ENCODE assay signal across 8 mouse cellular contexts in genomic region chr7:127768997-127769593, GRCm38 (mm10). TPM values are rescaled to one million over a fixed set of nuclear protein-coding genes. Genes with fewer than 3 reads are reported as not detected.
A peak's percentile ranks its signal among the peaks of the same experiment; 100 is the strongest.
DNase-seq lines count a peak whose midpoint lies in the region; ATAC-seq and TF ChIP-seq lines count a peak whose summit lies in the region.

No protein-coding gene starts in this region.

- peak overlapping the region; percentile 73 for H3K27ac ChIP-seq in embryonic fibroblast, embryonic 13.5 days (ENCODE audit: insufficient read depth, low read length)
- peak overlapping the region; percentile 80 for H3K27ac ChIP-seq in heart, embryonic 13.5 days (replicated peaks)
- H3K27ac ChIP-seq in kidney, postnatal 0 days = peak overlapping the region; percentile 96
- H3K27ac ChIP-seq in liver, embryonic 11.5 days (ENCODE audit: low read depth, low read length) = peak overlapping the region; percentile 93
- peak overlapping the region; percentile 94 for H3K27ac ChIP-seq in stomach, embryonic 16.5 days (ENCODE audit: low read length)

- H3K27me3 ChIP-seq in heart, embryonic 13.5 days (replicated peaks) = no peaks in the 10 kb centered on the region
- H3K27me3 ChIP-seq in kidney, postnatal 0 days (ENCODE audit: insufficient read depth, low read length) = no peaks in the 10 kb centered on the region
- H3K27me3 ChIP-seq in liver, embryonic 11.5 days (replicated peaks; ENCODE audit: control insufficient read depth, insufficient read depth, low read length) = no peaks in the 10 kb centered on the region
- no peaks in the 10 kb centered on the region for H3K27me3 ChIP-seq in myocyte (ENCODE audit: control insufficient read depth, insufficient read depth, insufficient read length)
- H3K27me3 ChIP-seq in stomach, embryonic 16.5 days (ENCODE audit: control insufficient read depth, insufficient read depth, low read length) = no peaks in the 10 kb centered on the region

- no peak for TF ChIP-seq CTCF in embryonic fibroblast, embryonic 13.5 days (IDR thresholded peaks at IDR 0.05; ENCODE audit: borderline replicate concordance, insufficient read depth, low read length)
- TF ChIP-seq CTCF in kidney, postnatal 0 days (IDR thresholded peaks at IDR 0.05; ENCODE audit: low read depth) = no peak

- no peaks in the 10 kb centered on the region for H3K9me3 ChIP-seq in heart, embryonic 13.5 days
- H3K9me3 ChIP-seq in kidney, postnatal 0 days (replicated peaks; ENCODE audit: low read length) = no peaks in the 10 kb centered on the region
- H3K9me3 ChIP-seq in liver, embryonic 11.5 days (ENCODE audit: control insufficient read depth, low read length) = no peaks in the 10 kb centered on the region
- no peaks in the 10 kb centered on the region for H3K9me3 ChIP-seq in stomach, embryonic 16.5 days (replicated peaks; ENCODE audit: control insufficient read depth, low read length)

- no peaks in the 10 kb centered on the region; the same call in none of the 2 replicates for H3K4me1 ChIP-seq in embryonic fibroblast, embryonic 13.5 days (ENCODE audit: control insufficient read depth, insufficient read depth, low read length)
- H3K4me1 ChIP-seq in heart, embryonic 13.5 days = peaks cover 34% of the 10 kb centered on the region
- H3K4me1 ChIP-seq in kidney, postnatal 0 days (replicated peaks; ENCODE audit: insufficient read depth, low read length) = peaks cover 6% of the 10 kb centered on the region; the same call in 1 of the 2 replicates
- peaks cover 41% of the 10 kb centered on the region for H3K4me1 ChIP-seq in liver, embryonic 11.5 days (replicated peaks; ENCODE audit: control insufficient read depth, insufficient read depth, low read length)
- peaks cover 11% of the 10 kb centered on the region for H3K4me1 ChIP-seq in stomach, embryonic 16.5 days (ENCODE audit: control insufficient read depth, insufficient read depth, low read length)

- TF ChIP-seq POLR2A in embryonic fibroblast, embryonic 13.5 days (IDR thresholded peaks at IDR 0.05; ENCODE audit: low read depth, low read length) = 0 out of 2 replicates have a peak, but pooled peaks have one; percentile 18
- no peak for TF ChIP-seq POLR2A in myocyte (IDR thresholded peaks at IDR 0.05; ENCODE audit: insufficient read length, low read depth)

- peaks cover 47% of the 10 kb centered on the region for H3K36me3 ChIP-seq in heart, embryonic 13.5 days
- H3K36me3 ChIP-seq in kidney, postnatal 0 days (ENCODE audit: insufficient read depth, low read length) = peaks cover 18% of the 10 kb centered on the region
- H3K36me3 ChIP-seq in liver, embryonic 11.5 days (ENCODE audit: control insufficient read depth, insufficient read depth, low read length) = peaks cover 11% of the 10 kb centered on the region; the same call in 1 of the 2 replicates
- H3K36me3 ChIP-seq in myocyte (ENCODE audit: control insufficient read depth, insufficient read depth) = peaks cover 5% of the 10 kb centered on the region
- peaks cover 4% of the 10 kb centered on the region; the same call in 1 of the 2 replicates for H3K36me3 ChIP-seq in stomach, embryonic 16.5 days (ENCODE audit: control insufficient read depth, insufficient read depth, low read length)

- H3K4me2 ChIP-seq in heart, embryonic 13.5 days = peak overlapping the region; percentile 77
- peak overlapping the region; percentile 61 for H3K4me2 ChIP-seq in kidney, postnatal 0 days (ENCODE audit: low read length)
- peak overlapping the region; percentile 94 for H3K4me2 ChIP-seq in liver, embryonic 11.5 days
- H3K4me2 ChIP-seq in myocyte (ENCODE audit: low read depth) = peak overlapping the region; percentile 99
- H3K4me2 ChIP-seq in stomach, embryonic 16.5 days (ENCODE audit: low read depth, low read length) = peak overlapping the region; percentile 94

- H3K79me2 ChIP-seq in myocyte (ENCODE audit: control insufficient read depth, insufficient read depth) = no peaks in the 10 kb centered on the region

- peak; percentile 71 for ATAC-seq in heart, embryonic 13.5 days (ENCODE audit: extremely low read depth, insufficient number of reproducible peaks, low FRiP score, low TSS enrichment)
- peak; percentile 92 for ATAC-seq in kidney, postnatal 0 days (replicated peaks; ENCODE audit: low FRiP score, low read depth)
- ATAC-seq in liver, embryonic 11.5 days (replicated peaks; ENCODE audit: low FRiP score) = peak; percentile 19; the same call in 1 of the 2 replicates
- ATAC-seq in stomach, embryonic 16.5 days (ENCODE audit: insufficient read depth, low FRiP score) = peak; percentile 90

- peak; percentile 82 for DNase-seq in CD4-positive, CD25-positive, alpha-beta regulatory T cell, adult 2 months (ENCODE audit: low read depth, low spot score)
- peak; percentile 99 for DNase-seq in brain, adult 2 months (ENCODE audit: low read depth, low spot score)
- peak; percentile 100 for DNase-seq in kidney, postnatal 0 days (ENCODE audit: low spot score)
- peak; percentile 74 for DNase-seq in liver, embryonic 11.5 days (ENCODE audit: low spot score)

- peak overlapping the region; percentile 81 for H3K4me3 ChIP-seq in embryonic fibroblast, embryonic 13.5 days (ENCODE audit: insufficient read depth, low read length)
- H3K4me3 ChIP-seq in heart, embryonic 13.5 days = peak overlapping the region; percentile 64
- H3K4me3 ChIP-seq in kidney, postnatal 0 days (replicated peaks; ENCODE audit: low read depth, low read length) = peak overlapping the region; percentile 62
- H3K4me3 ChIP-seq in liver, embryonic 11.5 days (ENCODE audit: low read depth, low read length) = peak overlapping the region; percentile 79
- H3K4me3 ChIP-seq in myocyte = peak overlapping the region; percentile 84
- H3K4me3 ChIP-seq in stomach, embryonic 16.5 days (replicated peaks; ENCODE audit: low read length) = peak overlapping the region; percentile 72

- peak overlapping the region; percentile 92 for H3K9ac ChIP-seq in heart, embryonic 13.5 days
- H3K9ac ChIP-seq in kidney, postnatal 0 days (ENCODE audit: low read depth, low read length) = peak overlapping the region; percentile 75
- H3K9ac ChIP-seq in liver, embryonic 11.5 days (ENCODE audit: low read depth, low read length) = peak overlapping the region; percentile 93
- peak overlapping the region; percentile 92 for H3K9ac ChIP-seq in stomach, embryonic 16.5 days (ENCODE audit: low read length)

- WGBS in heart, embryonic 13.5 days = 2% methylated on average over 16 of the region's 16 CpGs
- under 1% methylated on average over 16 of the region's 16 CpGs for WGBS in kidney, postnatal 0 days
- WGBS in liver, embryonic 11.5 days = 3% methylated on average over 15 of the region's 16 CpGs
- 1% methylated on average over 13 of the region's 16 CpGs for WGBS in stomach, embryonic 16.5 days

- H3ac ChIP-seq in myocyte (ENCODE audit: control insufficient read depth, insufficient read length) = peak overlapping the region; percentile 25

TF ChIP-seq in myocyte, 11 proteins besides CTCF, POLR2A, EP300 and RAD21 (continues in another document):
- TF ChIP-seq MYOD1 (IDR thresholded peaks at IDR 0.05; ENCODE audit: control insufficient read depth in 1 of 3, insufficient read length in 2 of 3, low read depth in 2 of 3) = no peak
- TF ChIP-seq MAX (IDR thresholded peaks at IDR 0.05; ENCODE audit: low read depth) = no peak

RNA-seq across cellular contexts. Expression of gene Orai3, which starts 0.5 kb away (rescaled TPM):
- 19.8 and 23.3 TPM in 2 replicates for polyA plus RNA-seq in embryonic fibroblast, embryonic 13.5 days (2011; ENCODE audit: insufficient read length, low read depth, missing spikeins)
- 15.8 and 15.9 TPM in 2 replicates for polyA plus RNA-seq in heart, embryonic 13.5 days (2015; fragmentation: Nextera tagmentation; extraction: Ambion mirVana)
- polyA plus RNA-seq in kidney, postnatal 0 days (2015; fragmentation: Nextera tagmentation; extraction: Ambion mirVana) = 27.2 and 30.1 TPM in 2 replicates
- 22.0 and 23.7 TPM in 2 replicates for polyA plus RNA-seq in liver, embryonic 11.5 days (2014; fragmentation: Nextera tagmentation; extraction: Ambion mirVana)
- polyA plus RNA-seq in myocyte (2012; fragmentation: generic; extraction: Trizol) = 16.3 TPM
- polyA plus RNA-seq in stomach, embryonic 16.5 days (2015; fragmentation: Nextera tagmentation; extraction: Ambion mirVana) = 26.7 and 29.0 TPM in 2 replicates

RNA-seq across cellular contexts. Expression of gene Setd1a, which starts 7.4 kb away (rescaled TPM):
- polyA plus RNA-seq in embryonic fibroblast, embryonic 13.5 days (2011; ENCODE audit: insufficient read length, low read depth, missing spikeins) = 29.3 and 33.8 TPM in 2 replicates
- polyA plus RNA-seq in heart, embryonic 13.5 days (2015; fragmentation: Nextera tagmentation; extraction: Ambion mirVana) = 12.6 and 17.0 TPM in 2 replicates
- 15.6 and 17.9 TPM in 2 replicates for polyA plus RNA-seq in kidney, postnatal 0 days (2015; fragmentation: Nextera tagmentation; extraction: Ambion mirVana)
- polyA plus RNA-seq in liver, embryonic 11.5 days (2014; fragmentation: Nextera tagmentation; extraction: Ambion mirVana) = 24.2 and 26.0 TPM in 2 replicates
- 13.7 TPM for polyA plus RNA-seq in myocyte (2012; fragmentation: generic; extraction: Trizol)
- polyA plus RNA-seq in stomach, embryonic 16.5 days (2015; fragmentation: Nextera tagmentation; extraction: Ambion mirVana) = 10.5 and 16.4 TPM in 2 replicates

RNA-seq across cellular contexts. Expression of gene Gm49388, which starts 16.3 kb away (rescaled TPM):
- not detected in 2 replicates for polyA plus RNA-seq in embryonic fibroblast, embryonic 13.5 days (2011; ENCODE audit: insufficient read length, low read depth, missing spikeins)
- polyA plus RNA-seq in heart, embryonic 13.5 days (2015; fragmentation: Nextera tagmentation; extraction: Ambion mirVana) = not detected in 2 replicates
- not detected in 2 replicates for polyA plus RNA-seq in kidney, postnatal 0 days (2015; fragmentation: Nextera tagmentation; extraction: Ambion mirVana)
- polyA plus RNA-seq in liver, embryonic 11.5 days (2014; fragmentation: Nextera tagmentation; extraction: Ambion mirVana) = not detected in 2 replicates
- polyA plus RNA-seq in myocyte (2012; fragmentation: generic; extraction: Trizol) = 1.4 TPM
- not detected in 2 replicates for polyA plus RNA-seq in stomach, embryonic 16.5 days (2015; fragmentation: Nextera tagmentation; extraction: Ambion mirVana)

RNA-seq across cellular contexts. Expression of gene Fbxl19, which starts 24.8 kb away (rescaled TPM):
- 16.0 and 17.8 TPM in 2 replicates for polyA plus RNA-seq in embryonic fibroblast, embryonic 13.5 days (2011; ENCODE audit: insufficient read length, low read depth, missing spikeins)
- polyA plus RNA-seq in heart, embryonic 13.5 days (2015; fragmentation: Nextera tagmentation; extraction: Ambion mirVana) = 1.8 and 3.0 TPM in 2 replicates
- polyA plus RNA-seq in kidney, postnatal 0 days (2015; fragmentation: Nextera tagmentation; extraction: Ambion mirVana) = 2.8 and 3.5 TPM in 2 replicates
- 3.1 and 3.7 TPM in 2 replicates for polyA plus RNA-seq in liver, embryonic 11.5 days (2014; fragmentation: Nextera tagmentation; extraction: Ambion mirVana)
- polyA plus RNA-seq in myocyte (2012; fragmentation: generic; extraction: Trizol) = 11.9 TPM
- 2.8 and 3.2 TPM in 2 replicates for polyA plus RNA-seq in stomach, embryonic 16.5 days (2015; fragmentation: Nextera tagmentation; extraction: Ambion mirVana)

RNA-seq across cellular contexts. Expression of gene Hsd3b7, which starts 31.3 kb away (rescaled TPM):
- polyA plus RNA-seq in embryonic fibroblast, embryonic 13.5 days (2011; ENCODE audit: insufficient read length, low read depth, missing spikeins) = 8.0 and 9.4 TPM in 2 replicates
- 19.5 and 21.6 TPM in 2 replicates for polyA plus RNA-seq in heart, embryonic 13.5 days (2015; fragmentation: Nextera tagmentation; extraction: Ambion mirVana)
- polyA plus RNA-seq in kidney, postnatal 0 days (2015; fragmentation: Nextera tagmentation; extraction: Ambion mirVana) = 28.3 and 28.8 TPM in 2 replicates
- 31.4 and 32.4 TPM in 2 replicates for polyA plus RNA-seq in liver, embryonic 11.5 days (2014; fragmentation: Nextera tagmentation; extraction: Ambion mirVana)
- polyA plus RNA-seq in myocyte (2012; fragmentation: generic; extraction: Trizol) = 15.0 TPM
- polyA plus RNA-seq in stomach, embryonic 16.5 days (2015; fragmentation: Nextera tagmentation; extraction: Ambion mirVana) = 35.2 and 36.1 TPM in 2 replicates

Comparison
In these comparisons a context has a peak if more than half of its experiments do, and no peak if none do; other contexts are left out.
1. Peak in every context shown above with its lines: DNase-seq, ATAC-seq, H3K4me3 ChIP-seq and H3K27ac ChIP-seq.
2. ATAC-seq: peak in every context shown above with its lines; median percentile 92 in kidney, postnatal 0 days; 90 in stomach, embryonic 16.5 days; 71 in heart, embryonic 13.5 days; 19 in liver, embryonic 11.5 days.